Mouse (Mus musculus) midbrain, postnatal 0 days (tissue): ENCODE results near the gene Traf7. TPM values are rescaled to one million over a fixed set of nuclear protein-coding genes. Genes with fewer than 3 reads are reported as not detected.

Experiments used
- ATAC-seq: fragments of 200-750 bp; cut with Nextera tagmentation; 2 replicates; pipeline ENCODE4 v1.8.0; 2017; ENCODE audit warnings: moderate number of reproducible peaks, mild to moderate bottlenecking, moderate TSS enrichment, moderate library complexity; ENCODE audit not compliant: low FRiP score
- DNase-seq: peaks from one replicate; pipeline ENCODE4 v3.0.0-alpha.2; 2015; ENCODE audit warnings: low spot score
- H3K27ac ChIP-seq: fragments of 300-500 bp; sonication (generic); 2 replicates; pipeline ENCODE4 v1.5.1; 2014; ENCODE audit warnings: low read depth, mild to moderate bottlenecking, low read length, mixed read lengths
- H3K27me3 ChIP-seq: fragments of 300-500 bp; sonication (generic); 2 replicates; pipeline ENCODE4 v1.6.1; 2014; ENCODE audit warnings: low read length, control low read depth, mixed read lengths; ENCODE audit not compliant: insufficient read depth
- H3K36me3 ChIP-seq: fragments of 300-500 bp; sonication (generic); 2 replicates; pipeline ENCODE4 v1.6.1; 2014; ENCODE audit warnings: low read length, control low read depth, mixed read lengths; ENCODE audit not compliant: insufficient read depth
- H3K4me1 ChIP-seq: fragments of 300-500 bp; sonication (generic); 2 replicates; pipeline ENCODE4 v1.6.1; 2014; ENCODE audit warnings: mild to moderate bottlenecking, control low read depth, antibody characterized with exemption, low read length, mixed read lengths; ENCODE audit not compliant: insufficient read depth
- H3K4me2 ChIP-seq: fragments of 300-500 bp; sonication (generic); 2 replicates; pipeline ENCODE4 v1.6.1; 2014; ENCODE audit warnings: low read depth, mild to moderate bottlenecking, low read length, mixed read lengths; ENCODE audit not compliant: poor library complexity, severe bottlenecking
- H3K4me3 ChIP-seq: fragments of 300-500 bp; sonication (generic); 2 replicates; pipeline ENCODE4 v1.5.1; 2014; ENCODE audit warnings: low read depth, mild to moderate bottlenecking, low read length, moderate library complexity
- H3K9ac ChIP-seq: fragments of 300-500 bp; sonication (generic); replicated peaks from 2 replicates; pipeline ENCODE4 v1.6.1; 2014; ENCODE audit warnings: mild to moderate bottlenecking, low read length, moderate library complexity, mixed read lengths; ENCODE audit not compliant: poor library complexity, severe bottlenecking
- H3K9me3 ChIP-seq: fragments of 300-500 bp; sonication (generic); 2 replicates; pipeline ENCODE4 v1.6.1; 2016; ENCODE audit warnings: low read length, control low read depth
- CTCF ChIP-seq: IDR thresholded peaks from 2 replicates; pipeline ENCODE4 v1.5.1; 2016; ENCODE audit warnings: antibody characterized with exemption, mild to moderate bottlenecking
- WGBS: fragments of 180-500 bp; shearing (Covaris S2); extraction: QIAGEN DNeasy Blood & Tissue Kit; methylation state at CpG from one replicate; pipeline ENCODE4 v1.1.7; 2014; 5-methylcytosine and 5-hydroxymethylcytosine counted together
- polyA plus RNA-seq: library from polyadenylated mRNA; unstranded; fragments of >200 nt; fragmentation: Nextera tagmentation; extraction: Ambion mirVana; gene quantifications from 2 replicates; pipeline ENCODE4 v1.2.1, GENCODE M21; 2015
- total RNA-seq: library from RNA; depleted of rRNA; stranded (reverse); fragments of >200 nt; gene quantifications from 2 replicates; pipeline ENCODE4 v1.2.3, GENCODE M21; 2014

Gene Traf7
- total and polyA plus RNA-seq, 2 experiments from 2014 or later = 71.4 to 175 TPM

- H3K9me3 ChIP-seq = no peaks in the 10 kb centered on the region
- DNase-seq (no peak), ATAC-seq (peak; percentile 25; the same call in 1 of the 2 replicates)
- peak overlapping the region; percentile 63 for H3K27ac ChIP-seq
- H3K9ac ChIP-seq = no peak overlapping the region
- peaks cover 8% of the 10 kb centered on the region; the same call in 1 of the 2 replicates for H3K4me1 ChIP-seq
- H3K4me3 ChIP-seq = no peak overlapping the region
- 64% methylated on average over 3 of the region's 3 CpGs for WGBS
- H3K27me3 ChIP-seq = no peaks in the 10 kb centered on the region
- TF ChIP-seq CTCF = no peak
- 0 out of 2 replicates have a peak, but pooled peaks cover 2% of the 10 kb centered on the region for H3K36me3 ChIP-seq
- H3K4me2 ChIP-seq = no peak overlapping the region
Observed at GRCm38 (mm10) chr17:24559146-24559545, 31.4 kb upstream of the Traf7 start.

DNA sequence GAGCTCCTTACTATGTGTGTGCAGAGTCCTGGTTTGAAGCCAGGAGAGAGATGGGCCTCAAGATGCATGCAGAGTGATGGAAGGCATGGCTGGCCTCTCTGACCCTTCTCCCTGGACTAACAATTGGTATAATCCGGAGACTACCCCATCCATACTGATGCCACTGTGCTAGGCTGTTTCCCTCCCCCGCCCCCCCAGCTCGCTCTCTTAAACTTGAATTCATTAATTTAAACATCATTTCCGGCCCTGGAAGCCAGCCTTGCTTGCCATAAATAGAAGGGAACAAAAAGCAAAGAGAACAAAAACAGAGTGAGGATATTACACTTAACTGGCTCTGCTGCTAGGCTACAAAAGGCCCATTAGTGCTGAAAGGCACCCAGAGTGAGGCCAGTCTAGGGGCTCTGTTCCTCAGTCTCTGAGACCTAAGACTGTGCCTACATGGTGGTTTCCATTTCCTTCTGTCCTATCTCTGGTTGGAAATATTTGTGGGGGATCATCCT is 30.9 kb upstream of the Traf7 start:
- Histone ChIP-seq H3K36me3 (no peaks in the 10 kb centered on the region), H3K27ac (peak overlapping the region; percentile 63), H3K4me1 (peaks cover 8% of the 10 kb centered on the region; the same call in 1 of the 2 replicates), H3K4me2 (no peak overlapping the region), H3K9me3 (no peaks in the 10 kb centered on the region), H3K27me3 (no peaks in the 10 kb centered on the region), H3K9ac (no peak overlapping the region), H3K4me3 (no peak overlapping the region)
- TF ChIP-seq CTCF = no peak
- 21% methylated on average over 4 of the region's 4 CpGs for WGBS
- 0 out of 2 replicates have a peak, but pooled peaks have one; percentile 54 for ATAC-seq
- peak; percentile 54 for DNase-seq

DNA sequence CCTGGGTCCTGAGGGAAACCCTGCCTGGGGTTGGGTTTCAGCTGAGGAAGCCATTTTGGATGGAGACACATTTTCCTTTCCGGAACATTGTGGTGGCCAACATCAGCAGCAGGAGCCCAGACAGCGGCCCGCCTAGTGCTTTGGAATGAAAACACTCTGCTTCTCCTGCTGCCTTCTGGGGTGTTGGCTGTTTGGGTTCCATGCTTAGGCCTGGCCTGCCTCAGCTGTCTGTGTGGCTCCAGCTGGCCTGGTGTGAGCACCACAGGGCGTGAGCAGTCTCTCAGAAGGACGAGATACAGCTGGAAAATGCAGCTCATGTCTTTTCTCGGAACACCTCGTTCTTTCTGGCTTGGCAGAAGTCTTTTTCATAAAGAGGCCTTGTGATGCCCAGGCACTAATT is 29.4 kb upstream of the Traf7 start:
- no peaks in the 10 kb centered on the region for H3K27me3 ChIP-seq
- no peak for DNase-seq
- no peak overlapping the region for H3K4me3 ChIP-seq
- H3K36me3 ChIP-seq = no peaks in the 10 kb centered on the region
- no peak for TF ChIP-seq CTCF
- ATAC-seq = no peak
- no peak overlapping the region for H3K27ac ChIP-seq
- no peak overlapping the region for H3K9ac ChIP-seq
- 93% methylated on average over 7 of the region's 7 CpGs for WGBS
- peaks cover 13% of the 10 kb centered on the region for H3K4me1 ChIP-seq
- no peak overlapping the region for H3K4me2 ChIP-seq
- no peaks in the 10 kb centered on the region for H3K9me3 ChIP-seq

GRCm38 (mm10) chr17:24551050-24551444 is 23.3 kb upstream of the Traf7 start:
- ATAC-seq (no peak), DNase-seq (no peak)
- Histone ChIP-seq H3K9ac (peak overlapping the region; percentile 97), H3K27me3 (no peaks in the 10 kb centered on the region), H3K4me2 (peak overlapping the region; percentile 90), H3K4me3 (peak overlapping the region; percentile 97), H3K9me3 (no peaks in the 10 kb centered on the region), H3K4me1 (peaks cover 11% of the 10 kb centered on the region), H3K36me3 (no peaks in the 10 kb centered on the region), H3K27ac (peak overlapping the region; percentile 95)
- no peak for TF ChIP-seq CTCF
- WGBS = 39% methylated on average over 3 of the region's 3 CpGs

GRCm38 (mm10) chr17:24550416-24551049 is 22.8 kb upstream of the Traf7 start:
- peak; percentile 29; the same call in 1 of the 2 replicates for TF ChIP-seq CTCF
- H3K4me1 ChIP-seq = peaks cover 11% of the 10 kb centered on the region
- no peaks in the 10 kb centered on the region for H3K9me3 ChIP-seq
- H3K27ac ChIP-seq = peak overlapping the region; percentile 95
- 0% methylated on average over 43 of the region's 44 CpGs for WGBS
- ATAC-seq (peak; percentile 86), DNase-seq (peak; percentile 87)
- H3K36me3 ChIP-seq = no peaks in the 10 kb centered on the region
- peak overlapping the region; percentile 97 for H3K4me3 ChIP-seq
- H3K27me3 ChIP-seq = no peaks in the 10 kb centered on the region
- peak overlapping the region; percentile 90 for H3K4me2 ChIP-seq
- H3K9ac ChIP-seq = peak overlapping the region; percentile 97
